Mouse (Mus musculus) stomach, postnatal 0 days (tissue): ENCODE measurements around the gene Strn3.

Experiments used
- CTCF ChIP-seq: IDR thresholded peaks from 2 replicates; pipeline ENCODE4 v1.5.1; 2016; ENCODE audit warnings: antibody characterized with exemption, low read depth, mild to moderate bottlenecking, moderate library complexity
- EP300 ChIP-seq: optimal IDR thresholded peaks from 2 replicates; pipeline ENCODE3; 2016; ENCODE audit warnings: antibody characterized with exemption

DNA sequence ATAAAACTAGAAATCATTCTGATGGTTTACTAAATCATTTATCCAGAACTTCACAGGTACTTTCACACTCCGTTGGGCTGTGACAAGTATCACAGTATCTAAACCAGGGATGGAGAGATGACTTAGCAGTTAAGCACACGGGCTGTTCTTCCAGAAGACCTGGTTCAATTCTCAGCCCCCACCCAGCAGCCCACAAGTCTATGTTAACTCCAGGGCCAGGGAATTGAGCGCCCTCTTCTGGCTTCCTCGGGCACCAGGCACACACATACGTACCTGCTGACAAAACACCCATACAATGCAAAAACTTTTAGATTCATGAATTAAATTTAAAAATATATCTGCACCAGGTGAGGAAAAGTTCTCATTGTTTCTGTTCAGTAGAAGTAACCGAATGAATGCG, 121.8 kb downstream of the Strn3 start:
- peak; percentile 25; the same call in 1 of the 2 replicates for TF ChIP-seq CTCF
- no peak for TF ChIP-seq EP300
